Mouse (Mus musculus): Measurements from ENCODE around the gene Qrsl1. TPM values are rescaled to one million over a fixed set of nuclear protein-coding genes. Genes with fewer than 3 reads are reported as not detected.

Qrsl1 gene
- total RNA-seq, 1 experiment from 2014 or later, result 14.9 TPM

DNA sequence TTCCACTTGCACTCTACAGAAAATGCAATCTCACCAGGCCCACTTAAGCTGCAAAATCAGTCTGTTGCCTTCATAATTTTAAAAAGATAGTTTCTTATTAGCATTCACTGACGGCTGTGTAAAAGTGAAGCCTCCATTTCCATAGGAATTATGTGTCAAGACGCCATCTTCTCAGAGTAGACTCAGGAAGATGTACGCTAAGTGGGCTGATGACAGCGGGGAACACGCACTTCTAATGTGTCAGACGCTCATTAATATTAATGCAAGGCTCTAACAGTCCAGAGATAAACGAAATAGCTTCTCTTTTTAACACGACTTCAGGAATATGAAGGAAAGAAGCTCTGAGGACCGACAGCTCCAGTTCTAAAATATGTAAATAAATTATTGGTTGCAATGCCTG, 13.9 kb downstream of the Qrsl1 start:
- no peak for ATAC-seq (replicated peaks; ENCODE audit: low read depth, poor library complexity, severe bottlenecking)

DNA sequence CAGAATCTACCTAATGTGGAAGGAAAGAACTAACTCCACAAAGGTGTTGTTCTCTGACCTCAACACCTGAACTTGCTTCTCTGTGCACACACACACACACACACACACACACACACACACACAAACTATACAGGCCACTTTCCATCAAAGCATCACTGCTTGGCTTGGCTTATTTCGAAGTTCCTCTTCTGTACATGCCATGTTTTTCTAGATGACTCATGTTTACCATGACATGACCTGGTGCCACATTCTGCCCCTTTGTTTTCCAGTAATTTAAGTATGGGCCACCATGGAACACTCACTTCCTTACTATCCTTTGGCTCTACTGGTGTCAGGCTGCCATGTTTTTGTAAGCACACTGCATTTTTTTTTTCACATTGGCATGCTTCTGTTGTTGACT, 30.1 kb downstream of the Qrsl1 start:
- no peak for ATAC-seq (replicated peaks; ENCODE audit: low read depth, poor library complexity, severe bottlenecking)

DNA sequence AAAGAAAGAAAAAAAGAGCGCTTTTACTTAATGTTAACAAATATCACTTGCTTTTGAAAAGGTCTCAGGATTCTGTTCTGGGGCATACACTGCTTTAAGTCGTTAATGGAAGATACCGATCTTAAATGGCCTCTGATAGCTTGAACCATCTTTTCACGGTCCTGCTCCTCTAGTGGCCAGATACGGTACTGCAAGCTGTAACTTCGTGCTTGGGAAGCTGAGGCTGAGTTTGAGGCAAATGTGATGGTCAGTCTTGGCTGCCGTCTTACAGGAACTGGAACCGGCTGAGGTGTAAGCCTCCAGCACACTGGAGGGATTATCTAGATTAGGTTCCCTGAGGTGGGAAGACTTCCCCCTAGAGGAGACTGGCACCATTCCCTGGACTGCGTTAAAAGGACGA, 30.8 kb downstream of the Qrsl1 start:
- 0 out of 2 replicates have a peak, but pooled peaks have one; percentile 42 for ATAC-seq (replicated peaks; ENCODE audit: low read depth, poor library complexity, severe bottlenecking)

DNA sequence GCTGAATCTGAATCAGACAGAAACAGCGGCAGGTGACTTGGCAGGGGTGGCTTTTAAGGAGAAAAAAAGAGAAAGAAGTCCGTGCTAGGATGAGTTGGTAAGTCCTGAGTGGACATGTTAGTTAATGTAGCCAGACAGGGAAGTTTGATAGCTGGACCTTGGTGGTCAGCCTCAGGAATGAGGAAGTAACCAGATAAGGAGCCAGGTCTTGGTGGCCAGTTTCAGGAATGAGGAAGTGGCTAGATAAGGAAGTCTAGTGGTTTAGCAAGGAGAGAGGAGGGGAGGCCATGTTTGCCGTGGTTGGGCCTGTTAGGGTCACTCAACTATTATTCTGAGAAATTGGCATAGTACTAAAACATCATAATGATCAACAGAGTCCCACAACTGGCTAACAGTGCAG, 45.2 kb downstream of the Qrsl1 start:
- peak; percentile 95 for ATAC-seq (replicated peaks; ENCODE audit: low read depth, poor library complexity, severe bottlenecking)

DNA sequence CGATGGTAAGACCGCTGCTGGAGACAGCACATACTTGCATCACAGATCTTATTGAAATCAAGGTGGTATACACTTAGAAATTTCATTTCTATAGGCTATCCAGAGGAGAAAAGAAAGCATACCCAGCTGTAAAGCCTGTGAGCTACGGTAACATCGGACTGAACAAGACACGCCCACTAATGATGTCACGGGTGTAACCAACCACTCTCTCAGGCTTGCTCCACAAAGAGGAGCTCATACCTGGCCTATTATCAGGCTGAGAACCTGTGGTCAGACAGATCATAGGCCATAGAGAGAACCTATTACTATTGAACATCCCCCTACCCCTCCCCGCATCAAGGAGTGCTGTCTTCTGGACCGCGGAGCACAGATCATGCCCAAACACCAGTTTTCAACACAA, 45.6 kb downstream of the Qrsl1 start:
- no peak; the same call in none of the 2 replicates for ATAC-seq (replicated peaks; ENCODE audit: low read depth, poor library complexity, severe bottlenecking)

DNA sequence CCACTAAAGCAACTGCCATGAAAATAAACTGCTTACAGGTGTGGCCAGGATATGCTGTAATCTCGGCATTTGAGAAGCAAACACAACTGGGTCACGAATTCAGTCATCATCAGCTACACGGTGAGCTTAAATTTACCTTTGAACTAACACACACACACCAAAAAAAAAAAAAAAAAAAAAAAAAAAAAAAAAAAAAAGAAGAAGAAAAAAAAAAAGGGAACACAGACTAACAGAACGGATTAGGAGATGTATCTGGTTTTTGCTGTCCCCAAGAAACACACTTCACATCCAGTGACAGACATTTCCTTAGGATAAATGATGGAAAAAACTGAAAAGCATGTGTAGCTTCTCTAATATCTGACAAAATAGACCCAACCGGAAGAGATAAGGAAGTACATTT, 49.6 kb downstream of the Qrsl1 start:
- no peak for ATAC-seq (replicated peaks; ENCODE audit: low read depth, poor library complexity, severe bottlenecking)

DNA sequence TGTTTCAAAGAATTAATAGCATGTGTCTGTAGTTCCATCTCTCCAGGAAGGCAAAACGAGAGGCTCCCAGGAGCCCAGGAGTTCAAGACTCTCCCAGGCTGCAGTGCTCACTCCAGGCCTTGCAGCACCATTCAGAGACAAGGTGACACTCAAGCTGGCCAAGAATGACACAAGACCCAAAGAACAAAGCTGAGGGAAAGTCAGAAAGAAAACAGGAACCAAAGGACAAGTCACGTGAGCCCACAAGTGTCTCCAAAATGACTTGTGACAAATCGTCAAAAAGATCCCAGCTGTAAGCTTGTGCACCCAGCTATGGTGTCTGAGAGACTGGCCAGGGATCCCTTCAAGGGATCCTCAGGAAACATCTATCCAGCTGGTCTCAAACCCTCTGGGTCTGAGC, 52.1 kb downstream of the Qrsl1 start:
- ATAC-seq (replicated peaks; ENCODE audit: low read depth, poor library complexity, severe bottlenecking), result peak; percentile 65; the same call in 1 of the 2 replicates

DNA sequence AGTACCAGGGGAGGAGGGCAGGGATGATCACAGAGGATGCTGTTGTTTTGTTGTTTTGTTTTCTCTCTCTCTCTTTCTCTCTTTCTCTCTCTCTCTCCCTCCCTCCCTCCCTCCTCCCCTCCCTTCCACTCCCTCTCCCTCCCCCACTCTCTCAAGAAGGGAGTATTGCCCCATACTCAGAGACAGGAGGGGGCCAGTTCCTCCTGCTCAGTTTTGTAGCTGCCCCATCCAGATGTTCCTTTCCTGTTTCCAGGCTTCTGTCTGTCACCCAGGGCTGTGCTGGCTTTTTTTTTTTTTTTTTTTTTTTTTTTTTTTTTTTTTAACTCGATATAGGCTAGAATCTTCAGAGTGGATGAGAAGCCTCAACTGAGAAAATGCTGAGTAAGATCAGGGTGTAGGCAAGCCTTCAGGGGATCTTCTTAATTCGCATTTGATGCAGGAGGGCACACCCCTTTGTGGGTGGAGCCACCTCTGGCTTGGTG, 55.4 kb downstream of the Qrsl1 start:
- peak; percentile 32; the same call in 1 of the 2 replicates for ATAC-seq (replicated peaks; ENCODE audit: low read depth, poor library complexity, severe bottlenecking)

DNA sequence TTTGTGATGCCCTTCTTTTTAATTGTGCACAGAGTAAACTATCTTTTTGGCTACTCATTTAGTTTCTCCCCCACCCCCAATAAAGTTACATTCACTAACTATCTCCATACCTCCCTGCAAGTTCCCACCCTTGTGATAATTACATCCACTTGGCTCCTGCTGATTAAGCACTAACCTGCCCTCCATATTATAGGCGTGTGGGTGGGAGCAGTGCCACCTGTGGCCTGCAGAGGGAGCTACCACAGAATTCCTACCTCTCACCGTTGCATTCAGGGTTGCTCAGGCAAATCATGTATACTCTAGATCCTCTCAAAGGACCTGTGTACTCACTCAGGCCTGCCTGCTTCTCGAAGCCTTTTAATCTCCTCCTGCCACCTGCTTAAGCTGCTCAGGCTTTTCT, 56.1 kb downstream of the Qrsl1 start:
- ATAC-seq (replicated peaks; ENCODE audit: low read depth, poor library complexity, severe bottlenecking), result no peak

DNA sequence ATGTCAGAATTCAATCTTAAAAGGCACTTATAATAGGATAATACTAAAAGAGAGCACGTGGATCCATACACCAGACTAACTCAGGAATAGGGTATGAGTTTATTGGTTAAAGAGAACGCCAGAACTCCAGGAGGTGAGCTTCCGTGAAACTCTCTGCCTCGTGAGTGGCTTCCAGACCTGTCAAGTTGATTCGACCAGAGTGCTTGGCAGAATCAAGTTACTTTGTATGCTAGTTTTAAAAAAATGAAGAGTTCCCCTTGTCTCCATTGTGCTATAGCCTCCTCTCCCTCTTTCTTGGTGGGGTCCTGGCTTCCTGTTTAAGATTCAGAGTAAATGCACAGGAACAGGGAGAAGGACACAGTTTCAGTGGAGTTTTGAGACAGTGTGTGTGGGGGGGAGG, 60.1 kb downstream of the Qrsl1 start:
- ATAC-seq (replicated peaks; ENCODE audit: low read depth, poor library complexity, severe bottlenecking), result no peak

DNA sequence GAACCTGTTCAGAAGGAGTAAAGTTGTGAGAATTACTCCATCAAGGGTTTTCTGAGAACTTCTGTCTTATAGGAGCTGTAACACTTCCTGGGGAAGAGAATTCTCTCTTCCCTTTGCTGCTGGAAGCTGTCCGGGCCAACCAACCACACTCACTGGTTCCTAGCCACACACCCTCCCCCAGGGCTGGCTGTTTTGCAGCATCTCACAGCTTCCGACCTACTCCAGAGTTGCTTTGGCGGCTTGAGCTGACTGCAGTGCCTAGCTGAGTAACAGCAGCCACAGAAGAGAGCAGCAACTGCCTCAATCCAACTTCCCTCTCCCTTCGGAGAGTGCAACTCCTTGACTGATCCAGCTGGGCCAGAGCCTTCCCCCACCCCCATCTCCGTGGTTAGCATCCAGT, 68.7 kb downstream of the Qrsl1 start:
- peak; percentile 93 for ATAC-seq (replicated peaks; ENCODE audit: low read depth, poor library complexity, severe bottlenecking)

DNA sequence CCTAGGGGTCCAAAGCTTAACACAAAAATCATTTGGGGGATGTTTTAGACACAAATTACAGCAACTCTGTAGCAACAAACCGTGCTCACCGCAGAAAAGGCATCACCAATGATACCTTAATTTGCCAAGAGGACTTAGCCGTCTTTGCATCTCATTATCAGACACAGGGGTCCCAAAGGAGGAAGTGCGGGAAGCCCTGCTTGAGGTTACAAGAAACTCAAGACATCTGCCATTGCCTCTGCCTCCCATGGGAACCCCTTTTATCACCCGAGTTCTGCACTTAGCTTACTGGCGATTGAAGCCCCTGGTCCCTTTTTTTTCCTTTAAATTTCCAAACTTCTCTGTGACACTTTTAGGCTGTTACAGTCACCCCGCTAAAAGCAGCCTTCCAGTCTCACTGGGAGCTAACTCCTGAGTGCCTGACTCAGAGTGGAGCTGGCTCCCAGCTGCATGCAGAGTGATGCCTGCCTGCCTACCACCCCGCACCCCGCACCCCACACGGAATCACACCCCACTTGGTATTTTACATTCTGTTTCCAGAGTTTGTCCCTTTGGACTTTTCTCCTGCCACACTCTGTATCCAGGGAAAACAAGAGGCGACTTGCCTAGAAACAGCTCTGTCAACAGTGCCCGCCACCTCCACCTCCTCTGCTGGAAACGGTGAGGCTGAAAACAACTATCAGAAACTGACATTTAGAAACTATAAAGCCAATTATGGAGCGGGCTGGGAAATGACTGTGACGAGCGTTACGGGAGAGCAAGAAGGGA, 71.1 kb downstream of the Qrsl1 start:
- ATAC-seq (replicated peaks; ENCODE audit: low read depth, poor library complexity, severe bottlenecking), result no peak

DNA sequence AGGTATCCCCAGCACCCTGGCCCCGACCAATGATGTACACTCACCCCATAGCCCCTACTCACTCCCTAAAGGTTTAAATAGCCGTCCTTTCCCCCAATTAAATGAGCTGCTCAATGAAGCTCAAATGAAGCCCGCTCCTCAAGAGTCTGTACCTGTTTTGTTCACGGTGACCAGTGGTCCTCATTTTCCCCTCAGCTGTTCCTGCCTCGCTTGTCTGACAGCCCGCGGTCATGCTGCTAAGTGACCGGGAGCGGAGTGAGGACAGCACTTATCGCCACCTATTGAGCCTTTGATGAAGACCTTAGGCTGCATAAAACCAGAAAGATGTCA, 72.9 kb downstream of the Qrsl1 start:
- no peak for ATAC-seq (replicated peaks; ENCODE audit: low read depth, poor library complexity, severe bottlenecking)

DNA sequence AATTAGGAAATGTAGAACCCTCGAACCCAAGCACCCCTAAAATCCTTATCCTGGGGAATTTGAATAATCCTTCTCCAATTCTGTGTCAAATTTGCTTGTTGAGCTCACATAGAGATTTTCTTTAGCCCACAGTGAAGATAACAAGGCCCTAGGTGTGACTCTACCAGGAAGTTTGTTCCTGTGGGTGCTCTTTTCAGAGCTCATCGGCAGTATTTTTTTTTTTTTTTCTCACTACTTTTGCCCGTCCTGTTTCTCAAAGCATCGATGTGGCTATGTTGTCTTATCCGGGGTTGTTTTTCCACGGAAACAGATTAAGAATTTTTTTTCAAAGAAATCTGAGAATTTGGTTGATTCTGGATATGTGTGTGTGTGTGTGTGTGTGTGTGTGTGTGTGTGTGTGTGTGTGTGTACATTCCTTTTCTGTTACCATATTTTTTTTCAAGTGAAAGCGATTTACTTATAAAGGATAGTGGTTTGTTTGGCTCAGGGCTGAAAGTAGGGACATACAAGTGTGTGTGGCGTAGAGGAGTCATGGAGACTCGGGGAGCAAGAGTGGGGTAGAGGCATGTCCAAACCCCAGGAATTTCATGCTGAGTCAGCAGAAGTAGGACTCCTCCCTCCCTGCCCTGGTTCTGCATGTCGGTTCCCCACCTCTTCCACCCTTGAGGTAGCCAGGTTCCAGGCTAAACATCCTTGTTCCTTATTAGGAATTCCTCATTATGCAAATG, 73.4 kb downstream of the Qrsl1 start:
- ATAC-seq (replicated peaks; ENCODE audit: low read depth, poor library complexity, severe bottlenecking), result no peak

DNA sequence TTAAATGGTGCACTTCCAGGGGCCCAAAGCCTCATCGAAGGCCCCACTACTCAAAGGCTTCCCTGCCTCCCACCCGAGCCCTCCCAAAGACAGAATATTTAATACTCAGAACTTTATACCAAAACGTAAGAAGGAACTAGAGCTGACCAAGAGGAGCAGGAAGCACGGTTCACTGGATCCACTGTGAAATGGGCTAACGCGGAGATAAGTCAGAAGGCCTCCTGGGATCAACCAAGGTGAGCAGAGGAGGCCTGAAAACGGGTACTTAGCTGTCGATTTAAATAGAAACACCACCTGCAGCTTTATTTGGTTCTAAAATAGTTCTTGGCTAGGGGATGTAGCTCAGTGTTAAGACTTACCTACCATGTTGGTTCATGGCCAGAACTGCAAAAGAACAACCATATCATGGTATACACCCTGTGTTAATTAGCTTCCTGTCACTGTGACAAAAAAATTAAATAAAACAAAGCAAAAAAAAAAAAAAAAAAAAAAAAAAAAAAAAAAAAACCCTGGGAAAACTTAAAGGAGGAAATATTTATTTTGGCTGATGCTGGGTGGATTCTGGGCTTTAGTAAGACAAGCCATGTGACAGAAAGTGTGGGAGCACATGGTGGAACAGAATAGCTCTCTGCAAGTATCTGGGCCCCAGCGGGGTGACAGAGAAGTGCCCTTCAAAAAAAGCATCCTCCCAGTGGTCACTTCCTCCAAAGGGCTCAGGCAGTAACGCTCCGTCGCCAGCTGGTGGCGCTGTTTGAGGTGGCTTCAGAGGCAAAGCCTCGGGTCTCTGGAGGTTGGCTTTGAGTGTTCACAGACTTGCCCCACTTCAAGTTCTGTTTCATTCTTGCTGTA, 74.5 kb downstream of the Qrsl1 start:
- ATAC-seq (replicated peaks; ENCODE audit: low read depth, poor library complexity, severe bottlenecking), result no peak

DNA sequence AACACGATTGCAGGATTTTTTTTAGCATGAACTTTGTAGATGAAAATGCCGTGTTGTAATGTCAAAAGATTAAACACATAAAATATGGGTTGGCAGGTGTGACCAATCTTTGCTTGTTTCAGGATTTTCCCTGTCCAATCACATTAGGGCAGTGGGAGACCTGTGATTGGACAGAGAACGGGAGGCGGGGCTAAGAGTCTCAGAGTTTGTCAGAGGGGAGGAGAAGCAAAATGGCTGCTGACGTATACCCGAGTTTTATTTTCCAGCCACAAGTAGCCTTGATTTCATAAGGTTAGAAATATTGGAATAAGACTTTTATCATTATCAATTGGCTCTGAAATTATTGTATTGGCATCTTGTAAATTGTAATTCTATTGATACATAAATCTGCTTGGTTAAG, 75.8 kb downstream of the Qrsl1 start:
- ATAC-seq (replicated peaks; ENCODE audit: low read depth, poor library complexity, severe bottlenecking), result no peak

DNA sequence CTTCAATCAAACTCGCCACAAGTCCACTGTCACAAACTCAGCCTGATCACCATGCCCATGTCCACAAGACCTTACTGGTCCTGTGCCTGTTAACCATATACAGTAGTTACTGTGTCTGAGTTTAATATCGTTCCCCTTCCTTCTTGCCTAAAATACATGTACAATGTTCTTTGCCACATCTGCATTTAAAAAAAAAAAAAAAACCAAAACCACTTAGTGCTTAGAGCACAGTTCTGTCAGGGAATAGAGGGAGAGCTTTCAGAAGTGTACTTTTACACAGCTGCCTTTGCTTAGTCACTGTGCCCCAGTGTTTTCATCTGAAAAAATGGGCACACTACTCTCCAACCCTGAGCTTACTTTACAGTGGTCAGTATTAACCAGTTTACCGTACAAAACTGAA, 76.8 kb downstream of the Qrsl1 start:
- no peak for ATAC-seq (replicated peaks; ENCODE audit: low read depth, poor library complexity, severe bottlenecking)
